Mouse (Mus musculus): Measurements from ENCODE around the gene Zfp710.

Zfp710 gene

DNA sequence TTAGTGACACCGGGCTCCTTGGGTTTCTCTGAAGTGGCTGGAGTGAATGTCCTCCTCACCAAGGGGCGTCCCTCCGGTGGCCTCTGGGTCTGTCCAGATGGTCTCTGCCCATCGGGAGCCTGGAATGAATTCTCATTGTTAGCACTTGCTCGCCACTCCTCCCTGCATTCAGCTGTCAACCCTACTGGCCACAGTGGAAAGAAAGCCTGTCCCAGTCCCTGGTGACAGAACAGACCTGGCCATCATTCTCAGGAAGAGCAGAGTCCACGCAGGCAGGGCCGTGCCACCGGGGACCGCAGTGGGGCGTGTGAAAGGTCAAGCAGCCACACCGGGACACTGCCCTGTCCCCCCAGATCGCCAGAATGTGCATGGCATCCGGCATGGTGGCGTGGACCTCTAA, 33.2 kb downstream of the Zfp710 start:
- no peak for DNase-seq

DNA sequence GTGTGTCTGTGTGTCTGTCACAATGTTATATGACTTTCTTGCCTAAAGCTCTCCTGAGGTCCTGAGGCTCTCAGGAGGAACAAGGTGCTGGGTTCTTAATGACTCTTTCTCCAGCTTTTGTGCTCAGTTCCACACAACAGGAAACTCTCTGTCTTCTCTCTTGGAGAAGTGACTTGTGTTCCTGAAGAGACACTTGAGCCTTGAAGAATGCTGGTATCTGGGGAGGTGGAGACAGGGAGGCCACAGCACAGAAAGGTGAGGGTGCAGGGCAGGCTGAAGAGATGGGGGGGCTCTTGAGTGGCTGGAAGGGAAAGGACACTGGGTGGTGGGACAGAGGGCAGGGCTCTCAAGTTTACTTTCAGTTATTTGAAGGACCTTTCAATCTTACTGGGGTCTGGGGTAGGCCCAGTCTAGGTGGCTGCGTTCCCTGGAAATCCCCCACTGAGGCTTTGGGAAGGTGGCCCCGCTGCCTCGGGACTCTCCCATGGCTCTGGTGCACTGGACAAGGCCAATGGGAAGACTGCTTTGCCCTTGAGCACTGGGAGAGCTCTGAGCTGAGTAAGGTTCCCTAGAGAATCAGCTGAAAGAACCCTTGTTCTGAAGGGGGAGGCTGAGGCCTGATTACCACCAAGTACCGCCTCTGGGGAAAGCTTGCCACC, 33.9 kb downstream of the Zfp710 start:
- peak; percentile 37 for DNase-seq

GRCm38 (mm10) chr7:80059064-80059838, 34.6 kb downstream of the Zfp710 start:
- no peak for DNase-seq

DNA sequence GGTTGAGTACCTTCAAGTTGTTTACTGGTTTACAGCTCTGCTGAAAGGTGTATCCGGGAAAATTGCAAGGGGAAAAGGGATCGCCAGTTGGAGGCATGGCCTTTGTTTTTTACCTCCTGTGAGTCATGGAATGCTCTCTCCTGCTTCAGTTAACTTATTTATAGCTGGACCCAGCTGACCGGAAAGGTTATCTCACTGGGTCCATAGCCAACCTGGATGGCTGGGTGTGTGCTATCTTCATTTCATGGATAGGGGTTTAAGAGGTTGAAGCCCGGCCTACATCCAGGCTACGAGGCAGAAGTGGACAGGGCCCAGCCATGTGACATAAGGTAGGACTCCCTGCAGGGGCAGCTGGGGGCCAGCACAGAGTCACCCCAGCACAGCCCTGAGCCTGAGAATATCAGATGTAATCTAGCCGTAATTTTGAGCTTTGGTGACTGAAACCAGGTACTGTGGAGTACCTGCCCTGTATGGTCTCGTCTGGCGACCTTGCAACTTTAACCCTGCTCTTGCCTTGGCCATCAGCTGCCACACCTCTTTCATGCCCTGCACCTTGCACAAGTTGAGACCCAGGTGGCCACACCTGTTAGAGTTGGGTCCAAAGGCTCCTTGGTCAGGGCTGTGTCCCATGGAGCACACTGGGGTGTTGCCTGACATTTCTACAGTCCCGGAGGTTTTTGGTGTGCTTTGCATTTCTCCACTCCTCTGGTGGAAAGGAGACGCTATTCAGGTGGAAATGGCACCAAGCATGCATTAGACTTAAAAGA, 35.6 kb downstream of the Zfp710 start:
- peak; percentile 37 for DNase-seq

DNA sequence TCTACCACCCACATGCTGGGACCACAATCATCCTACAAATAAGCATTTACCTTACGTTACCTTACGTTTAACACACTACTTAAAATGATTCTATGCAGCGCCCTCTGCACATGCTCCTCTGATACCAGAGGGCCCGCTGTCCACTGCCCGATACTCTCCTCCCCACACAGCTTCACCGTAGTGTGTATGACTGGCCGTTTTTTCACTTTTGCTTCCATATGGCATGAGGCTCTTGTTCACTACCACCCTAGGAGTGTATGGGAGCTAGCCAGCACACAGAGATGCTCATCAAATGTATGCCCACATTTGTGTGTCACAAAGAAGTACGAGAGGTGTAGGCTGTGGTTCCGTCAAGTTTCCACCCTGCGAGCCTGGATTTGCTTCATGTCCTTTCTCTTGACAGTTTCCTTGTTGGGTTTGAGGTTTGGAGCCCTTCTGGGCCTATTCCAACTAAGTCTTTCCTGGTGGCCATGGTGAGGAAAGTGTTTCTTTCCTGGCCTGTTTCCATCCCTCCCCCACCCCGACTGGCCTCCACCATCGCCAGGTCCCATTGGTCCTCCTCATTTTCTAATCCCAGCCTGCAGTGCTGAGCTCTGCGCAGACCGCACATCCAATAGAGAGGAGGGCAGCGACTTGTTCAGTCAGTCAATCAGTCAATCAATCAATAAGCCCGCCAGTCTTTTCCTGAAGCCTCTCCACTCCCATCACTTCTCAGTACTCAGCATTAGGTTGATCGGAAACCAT, 37.6 kb downstream of the Zfp710 start:
- no peak for DNase-seq

DNA sequence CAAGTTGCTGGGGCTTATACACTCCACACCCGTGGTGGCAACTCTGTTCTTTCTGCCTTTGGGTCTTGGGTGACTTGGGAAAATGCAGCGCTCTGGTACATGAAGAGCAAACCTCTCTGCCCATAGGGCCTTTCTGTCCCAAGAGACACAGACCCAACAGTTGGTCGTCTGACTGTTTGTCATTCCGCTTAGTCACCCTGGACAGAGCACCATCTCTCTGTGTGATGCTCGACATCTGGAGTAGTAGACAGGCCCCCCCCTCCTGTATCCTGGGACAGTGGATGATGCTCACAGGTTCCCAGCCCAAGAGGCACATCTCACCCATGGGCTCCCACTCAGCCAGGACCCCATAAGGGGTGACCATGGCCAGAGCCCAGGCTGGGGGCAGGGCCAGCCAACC, 38.6 kb downstream of the Zfp710 start:
- DNase-seq: no peak

GRCm38 (mm10) chr7:80063902-80064736, 39.5 kb downstream of the Zfp710 start:
- DNase-seq: no peak

DNA sequence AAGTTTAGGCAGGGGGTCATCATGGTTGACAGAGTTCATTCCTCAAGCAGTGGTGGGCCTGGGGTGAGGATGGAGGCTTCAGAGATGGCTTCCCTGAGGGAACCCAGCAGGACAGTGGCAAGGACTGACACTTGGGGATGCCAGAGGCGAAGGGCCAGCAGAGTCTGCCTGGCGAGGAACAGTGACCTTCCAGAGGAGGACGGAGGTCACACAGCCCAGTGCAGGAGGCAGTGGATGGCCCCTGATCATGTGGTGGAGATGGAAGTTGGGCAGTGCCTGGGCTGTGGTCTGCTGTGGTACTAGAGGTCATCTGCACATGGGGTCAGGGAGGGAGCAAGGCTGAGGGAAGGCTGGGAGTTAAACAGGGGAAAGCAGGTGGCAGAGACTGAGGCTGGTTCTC, 40.6 kb downstream of the Zfp710 start:
- DNase-seq: no peak

DNA sequence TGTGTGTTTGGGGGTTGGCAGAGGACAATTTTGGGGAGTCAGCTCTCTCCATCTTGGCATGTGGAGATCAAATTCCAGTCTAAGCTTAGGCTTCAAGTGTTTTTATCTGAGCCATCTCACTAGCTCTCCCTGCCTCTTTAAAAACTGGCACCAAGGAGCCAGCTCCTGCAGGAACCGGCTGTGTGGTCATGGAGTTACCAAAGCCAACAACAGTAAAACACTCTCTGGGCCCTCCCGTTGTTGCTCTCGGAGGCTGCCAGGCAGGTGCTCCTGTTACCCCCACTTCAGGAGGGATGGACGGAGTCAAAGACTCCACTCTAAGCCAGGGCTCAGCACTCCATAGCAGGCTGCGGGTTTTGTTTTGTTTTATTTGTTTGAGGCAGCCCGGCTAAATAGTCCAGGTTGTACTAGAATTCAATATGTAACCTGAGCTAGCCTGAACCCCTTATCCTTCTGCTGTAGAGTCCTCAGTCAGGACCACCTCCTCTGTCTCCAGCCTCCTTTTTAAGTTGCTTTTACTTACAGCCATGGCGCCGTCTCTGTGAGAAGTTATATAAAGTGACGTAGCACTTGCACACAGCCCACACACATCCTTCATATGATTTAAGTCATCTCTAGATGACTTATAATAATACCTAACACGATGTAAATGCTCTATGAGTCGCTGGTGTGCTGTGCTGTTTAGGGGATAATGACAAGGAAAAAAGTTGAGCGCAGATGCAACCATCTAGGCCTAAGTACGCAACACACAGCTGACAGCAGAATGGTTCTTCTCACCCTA, 42.3 kb downstream of the Zfp710 start:
- DNase-seq: no peak

DNA sequence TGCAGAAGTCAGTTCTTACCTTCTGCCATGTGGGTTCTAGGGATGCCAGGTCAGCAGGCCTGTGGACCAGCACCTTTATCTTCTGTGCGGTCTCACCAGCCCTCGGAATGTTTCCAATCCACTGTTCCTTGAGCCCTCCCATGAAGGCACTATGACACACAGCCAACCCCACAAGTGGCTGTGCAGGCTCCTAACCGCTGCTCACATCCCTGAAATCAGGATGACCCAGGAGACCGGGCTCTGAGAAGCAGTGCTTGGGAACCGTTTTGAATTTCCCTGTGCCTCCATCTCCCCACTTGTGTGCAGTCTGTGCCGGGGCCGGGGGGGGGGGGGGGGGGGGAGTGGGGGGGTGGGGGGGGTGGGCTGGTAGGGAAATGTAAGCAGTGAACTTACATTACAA, 43.7 kb downstream of the Zfp710 start:
- no peak for DNase-seq

DNA sequence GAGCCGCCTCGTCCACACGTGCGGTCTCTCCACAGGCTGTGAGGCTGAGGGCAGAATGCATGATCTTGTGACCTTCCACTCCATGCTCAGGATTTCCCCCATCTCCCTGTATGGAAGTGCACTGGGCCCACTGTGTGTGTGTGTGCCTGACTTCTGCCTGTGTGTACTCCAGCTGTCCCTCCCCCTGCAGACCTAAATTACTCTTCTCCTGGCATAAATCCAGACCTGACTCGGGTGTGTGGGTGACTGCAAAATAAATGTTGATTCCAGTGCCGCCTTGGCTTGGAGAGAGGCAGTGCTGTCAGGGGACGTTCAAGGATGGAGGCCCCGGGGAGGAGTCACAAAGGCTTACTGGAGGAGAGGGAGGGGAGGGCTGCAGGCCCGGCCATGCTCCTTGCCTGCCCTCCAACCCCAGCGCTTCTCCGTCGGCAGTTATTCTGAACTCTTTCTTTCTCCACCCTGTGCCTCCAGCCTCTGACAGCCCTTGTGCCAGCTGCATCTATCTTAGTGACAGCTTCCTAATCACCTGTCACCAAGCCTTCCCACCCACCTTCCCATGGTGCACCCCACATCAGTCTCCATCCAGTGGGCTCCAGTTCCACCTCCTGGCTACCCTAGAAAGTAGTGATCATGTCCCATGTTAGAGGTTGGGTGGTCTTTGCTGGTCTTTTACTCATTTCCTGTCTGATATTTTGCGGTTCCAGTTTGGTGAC, 45.2 kb downstream of the Zfp710 start:
- DNase-seq: peak; percentile 80

DNA sequence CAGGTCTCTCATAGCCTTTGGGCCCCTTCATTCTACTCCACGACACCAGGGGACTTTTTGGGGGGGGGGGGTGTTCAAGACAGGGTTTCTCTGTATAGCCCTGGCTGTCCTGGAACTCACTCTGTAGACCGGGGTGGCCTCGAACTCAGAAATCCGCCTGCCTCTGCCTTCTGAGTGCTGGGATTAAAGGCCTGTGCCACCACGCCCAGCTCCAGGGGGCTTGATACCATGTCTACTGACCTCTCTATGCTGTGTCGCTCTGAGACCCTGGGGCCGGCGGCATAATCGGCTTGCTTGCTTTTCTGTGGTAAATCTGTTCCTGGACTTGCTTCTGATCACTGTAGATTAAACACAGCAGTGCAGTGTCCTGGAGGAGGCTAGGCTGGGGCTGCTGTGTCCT, 46.6 kb downstream of the Zfp710 start:
- no peak for DNase-seq

DNA sequence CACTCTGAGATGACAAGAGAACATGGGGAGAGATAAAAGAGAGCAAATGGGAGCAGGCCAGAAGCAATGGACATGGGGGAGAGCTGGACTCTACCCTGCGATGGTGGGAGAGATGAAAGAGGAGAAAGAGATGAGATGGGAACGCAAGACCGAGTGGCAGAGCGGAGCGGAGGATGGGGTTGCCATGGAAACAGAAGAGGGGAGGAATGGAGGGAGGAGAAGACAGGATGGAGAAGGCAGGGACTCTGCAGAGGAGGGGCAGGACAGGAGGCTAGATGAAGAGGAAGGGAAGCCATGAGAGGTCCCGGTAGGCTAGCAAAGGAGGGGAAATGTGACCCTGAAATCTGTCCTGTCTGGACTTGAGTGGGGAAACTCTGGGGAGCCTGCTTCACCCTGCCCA, 47.7 kb downstream of the Zfp710 start:
- no peak for DNase-seq

DNA sequence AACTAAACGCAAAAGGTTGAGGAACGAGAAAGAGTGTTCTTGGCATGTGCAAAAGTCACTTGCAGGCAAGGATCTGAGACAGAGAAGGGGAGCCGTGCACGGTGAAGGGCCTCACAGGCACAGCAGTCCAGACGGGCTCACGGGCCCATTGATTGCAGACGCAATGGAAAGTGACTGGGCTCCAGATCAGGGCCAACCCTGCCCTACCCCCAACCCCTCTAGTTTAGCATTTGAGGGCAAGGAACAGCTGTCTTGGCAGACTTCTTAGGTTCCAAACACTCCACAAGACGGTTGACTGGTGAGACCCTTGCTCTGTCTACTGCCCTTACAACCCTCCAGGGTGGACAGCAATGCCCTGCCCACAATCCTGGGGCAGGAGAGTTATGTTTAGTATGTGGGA, 48.9 kb downstream of the Zfp710 start:
- DNase-seq: no peak

DNA sequence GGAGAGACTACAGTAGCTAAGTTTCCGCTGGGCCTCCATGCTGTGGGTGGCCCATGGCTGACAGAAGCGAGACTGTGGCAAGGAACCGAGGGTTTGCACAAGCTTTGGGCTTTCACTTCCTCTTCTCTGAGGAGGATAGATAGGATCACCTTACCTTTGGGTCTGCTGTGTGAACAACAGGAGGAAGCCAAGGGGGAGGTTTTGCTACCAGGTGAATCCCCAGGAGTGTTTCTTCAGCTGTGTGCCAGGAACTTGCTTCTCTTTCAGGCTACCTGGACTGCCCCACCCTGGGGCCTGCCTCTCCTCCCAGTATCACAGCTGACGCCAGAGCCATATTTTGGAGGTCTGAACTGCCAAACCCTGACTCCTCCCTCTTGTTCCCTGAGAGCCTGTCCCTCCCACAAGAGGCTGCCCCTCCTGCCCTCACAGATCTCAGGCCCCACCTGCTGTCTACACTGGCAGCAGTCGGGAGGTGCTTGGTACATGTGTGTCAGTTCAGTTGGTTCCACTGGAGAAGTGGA, 50.4 kb downstream of the Zfp710 start:
- peak; percentile 78 for DNase-seq

DNA sequence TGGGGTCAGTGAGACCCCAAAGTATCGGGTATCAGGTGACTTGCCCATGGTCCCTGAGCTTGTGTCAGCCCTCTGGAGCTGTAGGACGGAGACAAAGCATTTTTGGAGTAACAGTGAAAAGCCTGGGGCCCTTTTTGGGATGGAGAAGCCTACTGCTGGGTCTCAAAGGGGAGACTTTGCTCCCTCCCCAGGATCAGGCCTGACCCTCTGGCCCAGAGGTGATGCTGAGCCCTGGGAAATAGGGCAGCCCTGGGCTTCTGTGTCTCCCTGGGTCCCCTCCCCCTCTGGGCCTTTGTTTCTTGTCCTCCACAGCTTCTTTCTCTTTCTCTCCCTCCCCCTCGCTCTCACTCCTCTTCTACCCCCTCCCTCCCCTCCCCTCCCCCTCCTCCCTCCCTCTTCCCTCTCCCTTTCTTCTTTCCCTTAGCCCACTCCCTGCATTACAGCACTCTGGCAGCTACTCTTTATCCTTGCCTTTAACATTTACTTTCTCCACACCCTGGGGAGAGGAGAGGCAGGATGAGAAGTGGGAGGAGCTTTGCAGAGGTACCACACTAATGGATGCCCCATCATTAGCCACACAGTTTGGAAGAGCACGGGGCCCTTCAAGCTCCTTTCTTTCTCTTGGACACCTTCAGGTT, 51.5 kb downstream of the Zfp710 start:
- DNase-seq: no peak

- DNase-seq: no peak
These were observed 52.5 kb downstream of the Zfp710 start for GRCm38 (mm10) chr7:80076961-80077716.

DNA sequence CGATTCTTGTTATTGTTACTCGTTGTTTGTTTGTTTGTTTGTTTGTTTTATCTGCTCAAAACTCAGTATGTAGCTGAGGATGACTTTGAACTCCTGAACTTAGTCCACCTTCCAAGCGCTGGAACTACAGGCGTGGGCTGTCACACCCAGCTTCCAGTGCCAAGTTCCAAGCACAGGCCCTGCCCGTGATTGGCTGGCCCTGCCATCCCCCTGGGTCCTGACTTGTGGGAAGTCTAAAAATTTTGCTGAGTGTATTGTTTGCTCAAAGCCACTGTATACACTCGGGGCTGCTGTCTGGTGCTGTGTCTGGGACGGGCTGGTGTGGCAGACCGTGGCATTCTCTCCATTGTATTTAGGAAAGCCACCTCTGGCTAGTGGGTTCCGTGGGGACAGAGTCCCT, 53.2 kb downstream of the Zfp710 start:
- peak; percentile 67 for DNase-seq

DNA sequence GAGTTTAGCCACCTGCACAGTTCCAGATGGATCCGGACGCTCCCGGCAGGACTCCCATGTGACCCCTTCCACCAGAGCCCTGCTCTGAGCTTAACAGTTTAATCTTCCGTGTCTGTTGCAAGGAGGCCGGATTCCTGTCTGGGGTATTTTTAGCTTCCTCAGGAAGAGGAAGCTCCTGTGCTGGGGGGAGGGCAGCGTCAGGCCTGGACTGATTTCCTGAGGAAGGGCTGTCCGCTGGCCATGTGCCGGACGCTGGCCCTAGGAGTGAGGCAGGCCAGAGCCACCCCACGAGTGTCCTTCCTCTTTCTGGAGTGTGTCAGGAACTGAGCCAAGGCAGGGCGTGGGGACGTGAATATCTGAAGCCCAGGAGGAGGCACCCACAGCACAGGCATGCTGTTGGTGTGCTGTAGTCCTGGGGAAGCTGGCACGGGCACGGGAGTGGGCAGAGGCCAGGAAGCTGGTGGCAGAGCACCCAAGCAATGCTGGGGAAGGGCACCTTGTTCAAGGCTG, 54.2 kb downstream of the Zfp710 start:
- DNase-seq: peak; percentile 96

Data from lung, postnatal 10 days (tissue).